Mouse (Mus musculus) neural tube, postnatal 0 days (tissue): ENCODE measurements around the gene Tmem25. TPM values are rescaled to one million over a fixed set of nuclear protein-coding genes. Genes with fewer than 3 reads are reported as not detected.

ENCODE experiments used
- polyA plus RNA-seq: library from polyadenylated mRNA; unstranded; fragments of >200 nt; fragmentation: Nextera tagmentation; extraction: Ambion mirVana; gene quantifications from 2 replicates; pipeline ENCODE4 v1.2.1, GENCODE M21; 2015

Gene Tmem25
- 32.5 and 36.8 TPM in 2 replicates for polyA plus RNA-seq

DNA sequence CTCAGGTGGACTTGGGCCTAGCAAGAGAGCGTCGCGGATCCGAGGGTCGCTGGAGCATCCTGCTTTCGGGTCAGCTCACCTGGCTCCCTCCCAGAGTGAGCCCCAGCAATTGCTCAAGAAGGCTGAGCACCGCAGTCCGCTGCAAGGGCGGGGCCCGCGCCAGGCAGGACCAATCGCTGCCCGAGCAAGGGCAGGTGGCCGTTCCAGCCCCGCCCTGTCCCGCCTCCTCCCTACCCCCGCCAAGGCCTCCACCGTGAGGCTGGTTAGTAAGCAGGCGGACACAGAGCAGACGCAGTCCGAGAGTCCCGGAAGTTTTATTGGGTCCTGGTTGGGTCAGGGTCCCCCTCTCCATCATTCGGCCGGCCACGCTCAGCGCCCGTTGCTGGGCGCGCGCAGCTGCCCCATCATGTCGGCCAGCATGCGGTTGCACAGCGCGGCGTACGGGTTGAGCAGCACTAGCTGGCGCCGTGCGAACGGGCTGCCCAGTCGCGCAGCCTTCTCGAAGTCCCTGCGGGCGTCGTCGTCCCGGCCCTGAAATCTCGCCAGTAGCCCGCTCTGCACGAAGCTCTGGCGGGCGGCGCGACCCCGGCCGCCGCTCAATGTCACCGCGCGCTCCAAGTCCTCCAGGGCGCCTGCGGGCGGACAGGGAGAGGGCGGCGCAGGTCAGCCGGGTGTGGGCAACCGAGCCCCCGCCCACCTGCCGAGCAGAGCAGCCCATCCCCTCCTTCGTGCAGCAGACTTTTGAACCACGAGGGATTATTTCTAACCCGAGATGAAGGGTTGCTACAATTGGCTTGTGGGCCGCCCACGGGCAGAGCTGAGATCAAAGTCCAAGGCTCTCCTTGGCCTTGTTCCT, at the start of gene Tmem25:
TSS of gene Tmem25 (minus strand) at position 206 of the 856 bp plus-strand sequence.

DNA sequence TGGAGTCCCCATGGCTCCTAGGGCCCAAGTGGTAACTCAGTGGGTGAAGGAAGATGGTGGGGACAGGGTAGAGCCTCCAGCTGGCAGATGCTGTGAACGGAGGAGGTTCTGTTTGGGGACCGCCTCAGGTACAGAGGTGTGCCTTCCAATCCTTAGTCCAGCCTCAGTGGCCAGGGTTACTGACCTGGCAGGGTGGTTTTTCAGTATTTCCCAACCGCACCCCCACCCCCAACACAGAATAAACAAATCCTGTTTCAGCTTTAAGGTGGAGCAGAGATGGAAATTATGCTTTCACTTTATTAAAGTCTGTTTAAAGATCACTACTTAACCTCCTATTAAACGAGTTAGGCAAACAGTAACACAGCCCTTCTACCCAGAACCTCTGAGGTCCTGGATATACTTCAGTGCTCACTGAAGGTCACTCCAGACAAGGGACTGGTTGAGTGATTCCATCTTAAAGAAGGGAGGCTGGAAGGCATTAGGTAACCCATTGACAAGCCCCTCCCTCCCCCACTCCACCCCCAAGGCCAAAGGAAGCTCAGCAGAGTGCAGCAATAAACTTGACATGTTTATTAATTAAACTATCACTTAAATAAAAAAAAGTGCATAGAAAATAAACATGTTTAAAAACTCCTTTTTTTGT, 3.8 kb upstream of the Tmem25 start, which contains the start of gene Ttc36:
TSS of gene Ttc36 (minus strand) at position 265 of the 643 bp plus-strand sequence.

GRCm38 (mm10) chr9:44767101-44768028, 31.7 kb downstream of the Tmem25 start, which contains the start of the genes Arcn1 and Ift46:
Arcn1 (minus strand) TSS chr9:44767845.
Ift46 (plus strand) TSS chr9:44767908.

Other genes starting within 250 kb of the Tmem25 start
- gene Cxcr5, start 237.4 kb downstream of the Tmem25 start, polyA plus RNA-seq: not detected in 2 replicates
- 21.4 and 21.7 TPM in 2 replicates for gene Ddx6, start 194.4 kb downstream of the Tmem25 start, polyA plus RNA-seq
- not detected in 2 replicates for gene Treh, start 126.1 kb downstream of the Tmem25 start, polyA plus RNA-seq
- 30.8 and 33.2 TPM in 2 replicates for gene Phldb1, start 64.1 kb downstream of the Tmem25 start, polyA plus RNA-seq
- gene Arcn1, start 31.5 kb downstream of the Tmem25 start, polyA plus RNA-seq: 91.7 and 95.7 TPM in 2 replicates
- gene Ift46, start 31.4 kb downstream of the Tmem25 start, polyA plus RNA-seq: 144 and 145 TPM in 2 replicates
- gene Ttc36, start 3.8 kb upstream of the Tmem25 start, polyA plus RNA-seq: 0.41 and 1.0 TPM in 2 replicates
- 19.6 and 21.4 TPM in 2 replicates for gene Kmt2a, start 82.0 kb upstream of the Tmem25 start, polyA plus RNA-seq
- gene Atp5l, start 121.4 kb upstream of the Tmem25 start, polyA plus RNA-seq: 999 and 1,059 TPM in 2 replicates
- 22.2 and 27.8 TPM in 2 replicates for gene Ube4a, start 166.3 kb upstream of the Tmem25 start, polyA plus RNA-seq
- gene Cd3g, start 181.1 kb upstream of the Tmem25 start, polyA plus RNA-seq: not detected in 2 replicates
- gene Cd3d, start 182.5 kb upstream of the Tmem25 start, polyA plus RNA-seq: not detected in 2 replicates
- gene Cd3e, start 210.3 kb upstream of the Tmem25 start, polyA plus RNA-seq: 0.21 TPM in 1 of 2 replicates, not detected in the other
- gene Mpzl2, start 240.5 kb upstream of the Tmem25 start, polyA plus RNA-seq: 1.9 and 4.5 TPM in 2 replicates